Mouse (Mus musculus) cerebellum, adult 2 months (tissue): ENCODE results near the gene Stk39.

Experiments
- CTCF ChIP-seq: fragments of 200-500 bp; IDR thresholded peaks from 2 replicates; pipeline ENCODE4 v1.5.1; 2011; ENCODE audit warnings: low read depth, mild to moderate bottlenecking, control low read depth, low read length, moderate library complexity, borderline replicate concordance; ENCODE audit not compliant: insufficient read depth
- POLR2A ChIP-seq: fragments of 200-500 bp; IDR thresholded peaks from 2 replicates; pipeline ENCODE4 v1.6.1; 2011; ENCODE audit warnings: low read length, control low read depth, borderline replicate concordance; ENCODE audit not compliant: insufficient read depth

DNA sequence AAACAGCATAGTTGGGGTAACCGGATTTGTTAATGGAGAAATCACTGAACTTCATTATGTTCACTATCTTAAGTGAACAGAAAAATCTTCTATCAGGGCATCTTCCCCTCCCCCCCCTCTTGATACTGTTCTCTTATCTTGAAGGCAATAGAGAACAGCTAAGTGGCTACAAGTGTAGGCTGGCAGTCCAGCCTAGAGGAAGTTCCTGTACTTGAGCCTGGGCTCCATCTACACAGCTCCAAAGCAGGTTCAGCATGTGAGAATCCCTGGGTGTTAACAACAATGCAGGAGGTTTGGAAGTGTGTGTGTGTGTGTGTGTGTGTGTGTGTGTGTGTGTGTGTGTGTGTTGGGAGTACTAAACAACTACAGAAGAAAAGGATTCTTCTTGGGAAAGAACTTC, 230.4 kb downstream of the Stk39 start:
- TF ChIP-seq POLR2A, result no peak
- no peak for TF ChIP-seq CTCF
